ENCODE assay signal across 8 mouse cellular contexts in genomic region chr6:140517188-140517587, GRCm38 (mm10).
DNase-seq lines count a peak whose midpoint lies in the region; ATAC-seq and TF ChIP-seq lines count a peak whose summit lies in the region.

No protein-coding gene starts in this region.

- WGBS in heart, embryonic 12.5 days = 82% methylated on average over 1 of the region's 1 CpGs
- 90% methylated on average over 1 of the region's 1 CpGs for WGBS in spleen, adult 2 months
- WGBS in forebrain, embryonic 13.5 days = 65% methylated on average over 1 of the region's 1 CpGs
- 74% methylated on average over 1 of the region's 1 CpGs for WGBS in forebrain, embryonic 15.5 days

- H3K27me3 ChIP-seq in heart, embryonic 12.5 days (replicated peaks) = no peaks in the 10 kb centered on the region
- H3K27me3 ChIP-seq in spleen, adult 2 months (ENCODE audit: control insufficient read depth, insufficient read depth, low read length) = no peaks in the 10 kb centered on the region
- H3K27me3 ChIP-seq in forebrain, embryonic 13.5 days = no peaks in the 10 kb centered on the region
- no peaks in the 10 kb centered on the region for H3K27me3 ChIP-seq in forebrain, embryonic 15.5 days

- no peak overlapping the region for H3K27ac ChIP-seq in heart, embryonic 12.5 days (ENCODE audit: poor library complexity, severe bottlenecking)
- no peak overlapping the region for H3K27ac ChIP-seq in spleen, adult 2 months (ENCODE audit: insufficient read depth, low read length)
- no peak overlapping the region for H3K27ac ChIP-seq in forebrain, embryonic 13.5 days
- no peak overlapping the region for H3K27ac ChIP-seq in forebrain, embryonic 15.5 days (replicated peaks)

- no peak overlapping the region for H3K4me3 ChIP-seq in heart, embryonic 12.5 days
- H3K4me3 ChIP-seq in spleen, adult 2 months (ENCODE audit: extremely low read depth, insufficient read depth, insufficient read length) = no peak overlapping the region
- no peak overlapping the region for H3K4me3 ChIP-seq in forebrain, embryonic 13.5 days
- H3K4me3 ChIP-seq in forebrain, embryonic 15.5 days = no peak overlapping the region

- no peak overlapping the region for H3K4me2 ChIP-seq in heart, embryonic 12.5 days
- no peak overlapping the region for H3K4me2 ChIP-seq in forebrain, embryonic 13.5 days
- H3K4me2 ChIP-seq in forebrain, embryonic 15.5 days (replicated peaks) = no peak overlapping the region

- peaks cover 27% of the 10 kb centered on the region for H3K4me1 ChIP-seq in heart, embryonic 12.5 days (replicated peaks)
- peaks cover 2% of the 10 kb centered on the region; the same call in 1 of the 2 replicates for H3K4me1 ChIP-seq in spleen, adult 2 months (ENCODE audit: control insufficient read depth, insufficient read depth, insufficient read length)
- H3K4me1 ChIP-seq in forebrain, embryonic 13.5 days = peaks cover 40% of the 10 kb centered on the region
- peaks cover 29% of the 10 kb centered on the region for H3K4me1 ChIP-seq in forebrain, embryonic 15.5 days

- TF ChIP-seq CTCF in spleen, adult 2 months (IDR thresholded peaks at IDR 0.05; ENCODE audit: extremely low read depth, insufficient read depth, insufficient read length, insufficient replicate concordance) = peak; percentile 41; the same call in 1 of the 2 replicates

- no peaks in the 10 kb centered on the region for H3K9me3 ChIP-seq in heart, embryonic 12.5 days (replicated peaks)
- H3K9me3 ChIP-seq in forebrain, embryonic 13.5 days (replicated peaks) = no peaks in the 10 kb centered on the region
- H3K9me3 ChIP-seq in forebrain, embryonic 15.5 days = no peaks in the 10 kb centered on the region

- no peaks in the 10 kb centered on the region for H3K36me3 ChIP-seq in heart, embryonic 12.5 days
- H3K36me3 ChIP-seq in spleen, adult 2 months (ENCODE audit: control insufficient read depth, insufficient read depth, low read length) = no peaks in the 10 kb centered on the region
- H3K36me3 ChIP-seq in forebrain, embryonic 13.5 days (ENCODE audit: poor library complexity, severe bottlenecking) = no peaks in the 10 kb centered on the region
- H3K36me3 ChIP-seq in forebrain, embryonic 15.5 days = no peaks in the 10 kb centered on the region

- DNase-seq in heart, postnatal 4 days = peak; percentile 52
- peak; percentile 54 for DNase-seq in CD4-positive helper T cell, adult 2 months (ENCODE audit: low read depth, low spot score)
- DNase-seq in adipocyte (ENCODE audit: low spot score) = peak; percentile 29
- peak; percentile 32 for DNase-seq in kidney, postnatal 14 days
- peak in 1 of 2 experiments; percentile 29 for DNase-seq in spleen, adult 2 months (ENCODE audit: low read depth in 1 of 2, low spot score in 2 of 2)

- no peak for ATAC-seq in heart, embryonic 12.5 days (ENCODE audit: insufficient number of reproducible peaks, low FRiP score)
- no peak for ATAC-seq in forebrain, embryonic 13.5 days
- no peak for ATAC-seq in forebrain, embryonic 15.5 days (replicated peaks)

- H3K9ac ChIP-seq in heart, embryonic 12.5 days = no peak overlapping the region
- no peak overlapping the region for H3K9ac ChIP-seq in forebrain, embryonic 13.5 days
- H3K9ac ChIP-seq in forebrain, embryonic 15.5 days (replicated peaks) = no peak overlapping the region

- TF ChIP-seq POLR2A in spleen, adult 2 months (IDR thresholded peaks at IDR 0.05; ENCODE audit: low read depth, low read length) = no peak
